Mouse (Mus musculus): ENCODE data around the gene Znrf2.

DNA sequence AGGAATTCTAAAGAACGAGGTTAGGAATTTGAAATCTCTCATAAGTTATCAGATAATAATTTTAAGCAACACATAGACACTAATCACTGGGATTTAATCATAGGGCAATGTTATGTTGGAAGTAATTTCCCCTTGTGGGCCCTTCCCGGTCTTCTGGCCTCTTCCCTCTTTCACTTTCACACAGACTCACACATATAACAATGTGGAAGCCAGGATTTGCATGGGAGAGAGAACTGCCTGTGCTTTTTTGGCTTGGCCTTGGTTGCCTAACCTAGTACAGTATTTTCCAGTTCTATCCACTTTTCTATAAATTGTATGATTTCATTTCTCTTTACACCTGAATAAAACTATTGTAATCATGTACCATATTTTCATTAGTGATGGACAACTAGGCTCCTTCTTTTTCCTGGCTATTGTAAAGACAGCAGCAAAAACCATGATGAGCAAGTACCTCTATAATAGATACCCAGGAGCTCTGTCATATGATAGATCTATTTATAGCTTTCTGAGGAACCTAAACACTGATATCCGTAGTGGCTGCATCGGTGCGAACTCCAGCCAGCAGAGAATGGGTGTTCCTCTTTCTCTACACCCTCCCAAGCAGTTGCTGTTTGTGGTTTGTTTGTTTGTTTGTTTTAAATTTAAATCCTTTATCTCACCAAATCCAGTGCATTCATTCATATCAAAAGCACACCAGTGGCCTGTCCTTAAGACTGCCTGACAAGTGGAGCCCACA, 36.0 kb upstream of the Znrf2 start:
- TF ChIP-seq CTCF (IDR thresholded peaks at IDR 0.05; ENCODE audit: low read depth) (no peak), EP300 (optimal IDR thresholded peaks at IDR 0.05) (no peak)

All from stomach, postnatal 0 days (tissue).